Mouse (Mus musculus): ENCODE results near the gene Hao1. TPM values are rescaled to one million over a fixed set of nuclear protein-coding genes. Genes with fewer than 3 reads are reported as not detected.
A peak's percentile ranks its signal among the peaks of the same experiment; 100 is the strongest.

Gene Hao1
- polyA plus RNA-seq, 1 experiment from 2014 or later = not detected

DNA sequence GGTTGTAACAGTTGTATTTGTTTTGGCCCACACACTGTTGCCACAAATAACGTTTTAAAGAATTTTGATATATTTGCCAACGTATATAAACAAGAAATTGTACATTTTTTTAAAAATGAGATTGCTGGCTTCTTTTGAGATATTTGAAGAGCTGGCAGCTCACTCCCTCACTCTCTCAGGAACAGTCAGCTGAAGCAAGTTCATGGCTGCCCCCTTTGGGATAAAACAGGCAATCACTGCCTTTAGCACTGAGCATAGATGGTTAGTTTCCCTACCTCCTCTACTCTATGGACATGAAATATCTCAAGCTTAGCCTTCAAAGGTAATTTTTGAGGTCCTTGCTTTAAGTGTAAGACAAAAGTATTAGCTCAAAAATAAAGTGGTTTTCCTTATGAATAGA lies 10.7 kb downstream of the Hao1 start:
- Histone ChIP-seq H3K27me3 (ENCODE audit: control insufficient read depth, insufficient read depth, low read length) (no peaks in the 10 kb centered on the region), H3K36me3 (ENCODE audit: control insufficient read depth, insufficient read depth, low read length) (no peaks in the 10 kb centered on the region), H3K4me3 (ENCODE audit: low read depth, low read length) (no peak overlapping the region), H3K4me1 (replicated peaks; ENCODE audit: control insufficient read depth, insufficient read depth, low read length) (no peaks in the 10 kb centered on the region), H3K9ac (ENCODE audit: low read length) (no peak overlapping the region), H3K27ac (ENCODE audit: low read depth, low read length) (no peak overlapping the region), H3K4me2 (ENCODE audit: low read depth, low read length, severe bottlenecking) (no peak overlapping the region), H3K9me3 (ENCODE audit: control insufficient read depth, low read length) (no peaks in the 10 kb centered on the region)
- DNase-seq (ENCODE audit: low spot score) (no peak), ATAC-seq (replicated peaks; ENCODE audit: low FRiP score) (0 out of 2 replicates have a peak, but pooled peaks have one; percentile 53)
- WGBS = 68% methylated on average over 2 of the region's 2 CpGs

DNA sequence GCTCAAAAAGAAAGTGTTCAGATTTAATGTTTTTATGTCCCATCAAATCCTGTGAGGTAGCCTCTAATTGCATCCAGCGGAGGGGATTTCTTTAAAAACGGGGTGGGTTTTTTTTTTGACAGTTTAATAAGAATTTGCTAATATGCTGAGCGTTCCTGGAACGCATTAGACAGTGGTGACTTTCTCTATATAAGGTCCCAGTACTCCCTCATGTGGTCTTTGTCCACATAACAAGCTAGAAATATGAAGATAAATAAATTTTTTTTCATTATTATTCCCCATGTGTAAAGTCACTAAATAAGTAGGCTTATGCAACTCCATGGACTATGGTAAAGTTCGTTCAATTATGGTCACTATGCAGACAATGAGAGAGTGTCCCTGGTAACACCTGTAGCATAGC lies 13.1 kb downstream of the Hao1 start:
- Histone ChIP-seq H3K4me1 (replicated peaks; ENCODE audit: control insufficient read depth, insufficient read depth, low read length) (no peaks in the 10 kb centered on the region), H3K4me2 (ENCODE audit: low read depth, low read length, severe bottlenecking) (no peak overlapping the region), H3K27ac (ENCODE audit: low read depth, low read length) (no peak overlapping the region), H3K36me3 (ENCODE audit: control insufficient read depth, insufficient read depth, low read length) (no peaks in the 10 kb centered on the region), H3K27me3 (ENCODE audit: control insufficient read depth, insufficient read depth, low read length) (no peaks in the 10 kb centered on the region), H3K4me3 (ENCODE audit: low read depth, low read length) (no peak overlapping the region), H3K9ac (ENCODE audit: low read length) (no peak overlapping the region), H3K9me3 (ENCODE audit: control insufficient read depth, low read length) (no peaks in the 10 kb centered on the region)
- DNase-seq (ENCODE audit: low spot score) = no peak
- WGBS = 81% methylated on average over 5 of the region's 5 CpGs
- no peak for ATAC-seq (replicated peaks; ENCODE audit: low FRiP score)

DNA sequence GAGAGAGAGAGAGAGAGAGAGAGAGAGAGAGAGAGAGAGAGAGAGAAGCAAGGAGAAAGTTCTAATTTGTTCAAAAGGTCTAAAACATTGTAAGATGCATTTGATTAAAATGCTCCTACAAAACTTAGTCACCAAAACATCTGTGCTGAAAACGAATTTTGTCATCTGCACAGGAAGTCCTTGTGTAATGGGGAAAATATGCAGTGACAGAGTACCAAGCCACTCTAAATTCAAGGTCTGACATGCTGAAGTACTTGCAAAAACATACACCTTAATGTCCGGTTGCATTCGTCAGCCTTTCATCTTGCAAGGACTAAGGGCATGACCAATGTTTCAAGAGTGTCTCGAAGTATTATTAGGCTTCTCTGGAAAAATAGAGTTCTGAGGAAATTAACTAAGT lies 15.7 kb downstream of the Hao1 start:
- no peak overlapping the region for H3K4me2 ChIP-seq (ENCODE audit: low read depth, low read length, severe bottlenecking)
- no peak overlapping the region for H3K27ac ChIP-seq (ENCODE audit: low read depth, low read length)
- no peak for ATAC-seq (replicated peaks; ENCODE audit: low FRiP score)
- H3K36me3 ChIP-seq (ENCODE audit: control insufficient read depth, insufficient read depth, low read length) = no peaks in the 10 kb centered on the region
- no peaks in the 10 kb centered on the region for H3K27me3 ChIP-seq (ENCODE audit: control insufficient read depth, insufficient read depth, low read length)
- H3K9ac ChIP-seq (ENCODE audit: low read length) = no peak overlapping the region
- 79% methylated on average over 4 of the region's 4 CpGs for WGBS
- no peak for DNase-seq (ENCODE audit: low spot score)
- no peaks in the 10 kb centered on the region for H3K9me3 ChIP-seq (ENCODE audit: control insufficient read depth, low read length)
- no peak overlapping the region for H3K4me3 ChIP-seq (ENCODE audit: low read depth, low read length)
- no peaks in the 10 kb centered on the region for H3K4me1 ChIP-seq (replicated peaks; ENCODE audit: control insufficient read depth, insufficient read depth, low read length)

DNA sequence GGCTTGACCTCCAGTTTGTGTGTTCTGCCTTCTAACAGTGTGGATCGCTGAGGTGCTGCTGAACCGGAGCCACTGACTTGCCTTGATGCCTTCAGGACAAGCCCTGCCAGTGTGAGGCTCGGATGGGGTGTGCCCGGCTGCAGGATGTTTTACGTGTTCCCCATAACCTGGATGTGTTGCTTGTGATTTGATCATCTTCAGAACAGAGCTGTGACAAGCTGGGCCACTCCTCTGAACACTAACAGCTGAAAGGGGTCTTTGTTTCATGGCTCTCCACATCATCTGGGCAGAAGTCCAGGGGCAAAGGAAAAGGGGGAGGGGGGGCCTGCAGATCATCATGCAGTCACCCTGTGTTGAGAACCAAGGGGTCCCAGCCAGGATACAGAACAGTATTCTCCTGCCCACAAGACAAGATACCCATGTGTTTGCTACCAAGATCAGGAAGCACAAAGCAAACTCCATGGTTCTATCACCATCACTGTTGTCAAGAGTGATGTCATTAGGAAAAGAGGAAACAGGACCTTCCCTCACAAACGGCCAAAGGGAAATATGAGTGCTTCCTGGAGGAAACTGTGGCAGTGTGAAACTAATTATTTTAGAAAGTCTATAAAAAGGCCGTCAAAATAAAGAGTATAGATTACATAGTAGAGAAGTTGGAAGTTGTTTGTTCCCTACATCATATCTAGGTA lies 25.9 kb downstream of the Hao1 start:
- Histone ChIP-seq H3K4me1 (replicated peaks; ENCODE audit: control insufficient read depth, insufficient read depth, low read length) (no peaks in the 10 kb centered on the region), H3K27ac (ENCODE audit: low read depth, low read length) (no peak overlapping the region), H3K27me3 (ENCODE audit: control insufficient read depth, insufficient read depth, low read length) (no peaks in the 10 kb centered on the region), H3K36me3 (ENCODE audit: control insufficient read depth, insufficient read depth, low read length) (no peaks in the 10 kb centered on the region), H3K4me3 (ENCODE audit: low read depth, low read length) (no peak overlapping the region), H3K4me2 (ENCODE audit: low read depth, low read length, severe bottlenecking) (no peak overlapping the region), H3K9ac (ENCODE audit: low read length) (no peak overlapping the region), H3K9me3 (ENCODE audit: control insufficient read depth, low read length) (no peaks in the 10 kb centered on the region)
- ATAC-seq (replicated peaks; ENCODE audit: low FRiP score) (no peak; the same call in 1 of the 2 replicates), DNase-seq (ENCODE audit: low spot score) (no peak)
- 82% methylated on average over 7 of the region's 7 CpGs for WGBS

DNA sequence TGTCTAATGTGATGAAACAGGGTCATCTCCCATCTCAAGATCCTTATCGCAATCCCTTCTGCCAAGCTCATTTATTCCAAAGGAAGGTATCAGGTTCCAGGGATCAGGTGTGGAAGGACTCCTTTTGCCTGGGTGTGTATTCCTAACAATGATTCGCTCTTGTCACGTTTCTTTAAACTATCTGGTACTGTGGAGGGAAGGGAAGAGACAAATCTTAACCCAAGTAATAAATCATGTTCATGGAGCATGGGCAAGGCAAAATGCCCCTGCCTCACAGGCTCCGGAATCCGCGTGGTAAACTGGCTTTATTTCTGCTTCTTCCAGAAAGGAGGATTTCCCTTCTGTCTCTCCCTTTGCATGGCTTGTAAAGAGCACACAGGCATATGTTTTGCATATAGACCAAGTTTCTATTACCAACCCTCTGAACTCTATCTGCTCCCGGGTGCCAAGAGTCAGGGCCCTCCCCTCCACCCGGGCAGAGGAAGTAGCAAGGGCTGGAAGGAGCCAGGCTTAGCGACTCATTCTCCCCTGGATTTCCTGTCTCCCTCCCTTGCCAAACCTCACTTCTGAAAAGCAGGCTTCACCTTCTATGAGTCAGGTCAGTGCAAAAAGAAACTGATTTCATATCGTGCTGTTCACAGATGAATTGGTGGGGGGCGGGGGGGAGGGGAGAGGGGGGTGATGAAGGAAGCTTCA lies 26.6 kb downstream of the Hao1 start:
- 79% methylated on average over 11 of the region's 11 CpGs for WGBS
- DNase-seq (ENCODE audit: low spot score) (no peak), ATAC-seq (replicated peaks; ENCODE audit: low FRiP score) (no peak)
- H3K4me3 ChIP-seq (ENCODE audit: low read depth, low read length) = no peak overlapping the region
- H3K9me3 ChIP-seq (ENCODE audit: control insufficient read depth, low read length) = no peaks in the 10 kb centered on the region
- H3K4me1 ChIP-seq (replicated peaks; ENCODE audit: control insufficient read depth, insufficient read depth, low read length) = no peaks in the 10 kb centered on the region
- no peak overlapping the region for H3K9ac ChIP-seq (ENCODE audit: low read length)
- no peaks in the 10 kb centered on the region for H3K36me3 ChIP-seq (ENCODE audit: control insufficient read depth, insufficient read depth, low read length)
- H3K4me2 ChIP-seq (ENCODE audit: low read depth, low read length, severe bottlenecking) = no peak overlapping the region
- no peak overlapping the region for H3K27ac ChIP-seq (ENCODE audit: low read depth, low read length)
- H3K27me3 ChIP-seq (ENCODE audit: control insufficient read depth, insufficient read depth, low read length) = no peaks in the 10 kb centered on the region

DNA sequence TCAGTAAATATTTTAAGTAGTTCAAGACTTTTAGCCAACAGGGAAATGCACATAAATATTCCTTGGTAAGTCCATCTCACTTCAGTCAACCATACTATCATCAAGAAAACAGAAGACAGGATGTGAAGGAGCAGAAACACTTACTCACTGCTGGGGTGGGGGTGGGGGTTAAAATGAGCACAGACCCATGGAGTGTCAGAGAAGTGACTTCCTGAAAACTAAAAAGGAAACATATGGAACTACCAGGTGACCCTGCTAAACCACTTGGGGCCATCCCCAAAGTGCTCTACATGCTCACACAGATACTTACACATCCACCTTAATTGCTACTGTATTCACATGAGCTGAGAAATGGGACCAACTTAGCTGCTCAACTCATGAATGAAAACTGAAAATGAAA lies 36.1 kb downstream of the Hao1 start:
- ATAC-seq (replicated peaks; ENCODE audit: low FRiP score) = no peak
- H3K4me2 ChIP-seq (ENCODE audit: low read depth, low read length, severe bottlenecking) = no peak overlapping the region
- no peak for DNase-seq (ENCODE audit: low spot score)
- no peak overlapping the region for H3K27ac ChIP-seq (ENCODE audit: low read depth, low read length)
- H3K9ac ChIP-seq (ENCODE audit: low read length) = no peak overlapping the region
- no peaks in the 10 kb centered on the region for H3K9me3 ChIP-seq (ENCODE audit: control insufficient read depth, low read length)
- H3K27me3 ChIP-seq (ENCODE audit: control insufficient read depth, insufficient read depth, low read length) = no peaks in the 10 kb centered on the region
- no peaks in the 10 kb centered on the region for H3K4me1 ChIP-seq (replicated peaks; ENCODE audit: control insufficient read depth, insufficient read depth, low read length)
- H3K36me3 ChIP-seq (ENCODE audit: control insufficient read depth, insufficient read depth, low read length) = no peaks in the 10 kb centered on the region
- H3K4me3 ChIP-seq (ENCODE audit: low read depth, low read length) = no peak overlapping the region

DNA sequence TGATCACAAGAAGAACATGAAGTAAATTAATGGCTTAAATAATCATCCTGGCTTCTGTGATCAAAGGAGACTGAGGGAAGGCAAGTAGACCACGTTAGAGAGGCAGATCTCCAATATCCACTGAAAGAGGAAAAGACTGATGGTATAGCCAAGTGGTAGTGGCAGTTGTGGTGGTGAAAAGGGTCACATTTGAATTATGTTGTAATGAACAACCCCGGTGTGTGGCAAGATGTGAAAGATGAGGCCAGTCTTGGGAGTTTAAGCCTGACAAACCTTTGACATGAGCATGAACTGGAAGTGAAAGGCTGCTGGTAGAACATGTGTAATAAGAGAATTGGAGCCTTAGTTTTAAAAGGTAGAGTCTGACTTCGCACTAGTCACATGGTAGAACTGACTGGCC lies 54.4 kb downstream of the Hao1 start:
- Histone ChIP-seq H3K9me3 (ENCODE audit: control insufficient read depth, low read length) (no peaks in the 10 kb centered on the region), H3K27ac (ENCODE audit: low read depth, low read length) (no peak overlapping the region), H3K4me2 (ENCODE audit: low read depth, low read length, severe bottlenecking) (no peak overlapping the region), H3K36me3 (ENCODE audit: control insufficient read depth, insufficient read depth, low read length) (no peaks in the 10 kb centered on the region), H3K4me3 (ENCODE audit: low read depth, low read length) (no peak overlapping the region), H3K4me1 (replicated peaks; ENCODE audit: control insufficient read depth, insufficient read depth, low read length) (no peaks in the 10 kb centered on the region), H3K9ac (ENCODE audit: low read length) (no peak overlapping the region), H3K27me3 (ENCODE audit: control insufficient read depth, insufficient read depth, low read length) (no peaks in the 10 kb centered on the region)
- ATAC-seq (replicated peaks; ENCODE audit: low FRiP score) = no peak
- DNase-seq (ENCODE audit: low spot score) = no peak
- WGBS = 84% methylated on average over 3 of the region's 3 CpGs

DNA sequence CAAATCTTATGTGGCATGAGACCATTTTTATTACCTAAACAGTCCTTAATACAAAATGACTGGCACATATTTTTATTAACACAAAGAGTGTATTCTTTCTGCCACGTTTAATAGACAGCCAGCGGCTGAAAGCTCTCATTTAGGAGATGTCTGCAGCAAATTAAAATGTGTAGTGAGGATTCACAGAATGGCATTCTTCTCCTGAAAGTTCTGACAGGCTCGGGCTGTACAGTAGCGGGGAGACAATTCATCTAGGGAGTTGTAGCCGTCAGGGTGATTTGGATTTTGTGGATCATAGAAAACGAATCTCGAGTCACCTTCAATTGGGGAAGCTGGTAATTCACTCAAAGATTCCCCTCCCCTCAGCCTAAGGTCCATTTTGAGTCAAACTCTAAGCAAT lies 55.7 kb downstream of the Hao1 start:
- Histone ChIP-seq H3K9ac (ENCODE audit: low read length) (no peak overlapping the region), H3K9me3 (ENCODE audit: control insufficient read depth, low read length) (no peaks in the 10 kb centered on the region), H3K4me3 (ENCODE audit: low read depth, low read length) (no peak overlapping the region), H3K27me3 (ENCODE audit: control insufficient read depth, insufficient read depth, low read length) (no peaks in the 10 kb centered on the region), H3K4me1 (replicated peaks; ENCODE audit: control insufficient read depth, insufficient read depth, low read length) (no peaks in the 10 kb centered on the region), H3K27ac (ENCODE audit: low read depth, low read length) (no peak overlapping the region), H3K4me2 (ENCODE audit: low read depth, low read length, severe bottlenecking) (no peak overlapping the region), H3K36me3 (ENCODE audit: control insufficient read depth, insufficient read depth, low read length) (no peaks in the 10 kb centered on the region)
- no peak for DNase-seq (ENCODE audit: low spot score)
- 77% methylated on average over 7 of the region's 7 CpGs for WGBS
- no peak for ATAC-seq (replicated peaks; ENCODE audit: low FRiP score)

DNA sequence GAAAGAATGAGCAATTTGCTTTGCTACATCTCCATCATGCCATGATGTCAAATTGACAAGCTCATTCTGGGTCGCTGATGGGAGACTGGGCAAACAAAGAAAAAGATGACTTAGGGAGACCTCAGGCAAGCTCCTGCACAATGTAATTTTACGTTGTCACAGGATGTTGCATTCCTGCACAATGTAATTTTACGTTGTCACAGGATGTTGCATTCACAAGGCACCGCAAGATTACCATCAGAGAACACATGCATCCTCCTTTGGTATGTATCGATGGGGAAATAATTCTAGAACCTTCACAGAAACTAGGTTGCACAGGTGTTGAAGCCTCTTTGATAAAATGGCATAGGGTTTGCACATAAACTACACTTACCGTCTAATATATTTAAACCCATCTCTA lies 65.5 kb downstream of the Hao1 start:
- peaks cover 3% of the 10 kb centered on the region; the same call in 1 of the 2 replicates for H3K4me1 ChIP-seq (replicated peaks; ENCODE audit: control insufficient read depth, insufficient read depth, low read length)
- no peak overlapping the region for H3K4me3 ChIP-seq (ENCODE audit: low read depth, low read length)
- H3K27ac ChIP-seq (ENCODE audit: low read depth, low read length) = no peak overlapping the region
- H3K9ac ChIP-seq (ENCODE audit: low read length) = no peak overlapping the region
- no peaks in the 10 kb centered on the region for H3K9me3 ChIP-seq (ENCODE audit: control insufficient read depth, low read length)
- DNase-seq (ENCODE audit: low spot score) (no peak), ATAC-seq (replicated peaks; ENCODE audit: low FRiP score) (no peak)
- 90% methylated on average over 6 of the region's 6 CpGs for WGBS
- H3K4me2 ChIP-seq (ENCODE audit: low read depth, low read length, severe bottlenecking) = no peak overlapping the region
- H3K36me3 ChIP-seq (ENCODE audit: control insufficient read depth, insufficient read depth, low read length) = no peaks in the 10 kb centered on the region
- no peaks in the 10 kb centered on the region for H3K27me3 ChIP-seq (ENCODE audit: control insufficient read depth, insufficient read depth, low read length)

Data from forebrain, embryonic 11.5 days (tissue).